Mouse (Mus musculus) kidney, embryonic 14.5 days (tissue): Measurements from ENCODE around the gene Ush2a. TPM values are rescaled to one million over a fixed set of nuclear protein-coding genes. Genes with fewer than 3 reads are reported as not detected.

Source experiments
- ATAC-seq: fragments of 200-750 bp; cut with Nextera tagmentation; 2 replicates; pipeline ENCODE4 v1.8.0; 2017; ENCODE audit warnings: moderate number of reproducible peaks, mild to moderate bottlenecking, moderate TSS enrichment, moderate library complexity; ENCODE audit not compliant: low FRiP score, low TSS enrichment
- H3K27ac ChIP-seq: fragments of 300-500 bp; sonication (generic); 2 replicates; pipeline ENCODE4 v1.5.1; 2014; ENCODE audit warnings: low read depth, mild to moderate bottlenecking, low read length, moderate library complexity, mixed read lengths
- H3K27me3 ChIP-seq: fragments of 300-500 bp; sonication (generic); 2 replicates; pipeline ENCODE4 v1.6.1; 2014; ENCODE audit warnings: mild to moderate bottlenecking, low read length; ENCODE audit not compliant: control insufficient read depth, insufficient read depth
- H3K36me3 ChIP-seq: fragments of 300-500 bp; sonication (generic); 2 replicates; pipeline ENCODE4 v1.6.1; 2014; ENCODE audit warnings: low read length, mixed read lengths; ENCODE audit not compliant: control insufficient read depth, insufficient read depth
- H3K4me1 ChIP-seq: fragments of 300-500 bp; sonication (generic); 2 replicates; pipeline ENCODE4 v1.6.1; 2014; ENCODE audit warnings: low read length, mixed read lengths; ENCODE audit not compliant: control insufficient read depth, insufficient read depth
- H3K4me2 ChIP-seq: fragments of 300-500 bp; sonication (generic); replicated peaks from 2 replicates; pipeline ENCODE4 v1.6.1; 2014; ENCODE audit warnings: low read depth, mild to moderate bottlenecking, low read length
- H3K4me3 ChIP-seq: fragments of 300-500 bp; sonication (generic); 2 replicates; pipeline ENCODE4 v1.5.1; 2014; ENCODE audit warnings: mild to moderate bottlenecking, low read length
- H3K9ac ChIP-seq: fragments of 300-500 bp; sonication (generic); 2 replicates; pipeline ENCODE4 v1.6.1; 2014; ENCODE audit warnings: low read depth, mild to moderate bottlenecking, low read length, moderate library complexity
- H3K9me3 ChIP-seq: fragments of 300-500 bp; sonication (generic); 2 replicates; pipeline ENCODE4 v1.6.1; 2016; ENCODE audit warnings: low read length; ENCODE audit not compliant: control insufficient read depth
- WGBS: fragments of 180-500 bp; shearing (Covaris S2); extraction: QIAGEN DNeasy Blood & Tissue Kit; methylation state at CpG from one replicate; pipeline ENCODE4 v1.1.7; 2014; 5-methylcytosine and 5-hydroxymethylcytosine counted together
- polyA plus RNA-seq: library from polyadenylated mRNA; unstranded; fragments of >200 nt; fragmentation: Nextera tagmentation; extraction: Ambion mirVana; gene quantifications from 2 replicates; pipeline ENCODE4 v1.2.1, GENCODE M21; 2014

Ush2a gene
- polyA plus RNA-seq, 1 experiment from 2014 or later: 0.23 TPM

DNA sequence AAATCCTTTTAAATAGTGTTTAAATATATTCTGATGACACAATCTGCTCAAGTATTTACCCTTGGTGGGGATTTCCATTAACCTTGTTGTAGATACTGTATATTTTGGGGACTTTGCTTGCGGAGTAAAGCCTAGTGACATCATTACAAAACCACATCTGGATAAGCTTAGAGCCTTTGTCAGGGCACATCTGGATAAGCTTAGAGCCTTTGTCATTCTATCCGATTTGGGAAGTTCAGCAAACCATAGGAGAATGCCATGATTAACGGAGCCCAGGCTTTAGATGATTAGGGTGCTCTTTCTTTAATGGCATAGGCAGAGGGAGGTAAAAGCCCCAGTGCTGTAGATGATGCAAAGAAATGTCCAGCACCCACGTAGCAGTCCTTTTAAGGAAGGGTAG lies 333.4 kb downstream of the Ush2a start:
- no peak for ATAC-seq
- H3K27ac ChIP-seq: no peak overlapping the region
- no peak overlapping the region for H3K4me2 ChIP-seq
- no peaks in the 10 kb centered on the region for H3K27me3 ChIP-seq
- no peaks in the 10 kb centered on the region for H3K36me3 ChIP-seq
- no peaks in the 10 kb centered on the region for H3K9me3 ChIP-seq
- H3K4me1 ChIP-seq: no peaks in the 10 kb centered on the region
- H3K4me3 ChIP-seq: no peak overlapping the region
- whole genome bisulfite sequencing: 76% methylated on average over 4 of the region's 4 CpGs
- no peak overlapping the region for H3K9ac ChIP-seq

DNA sequence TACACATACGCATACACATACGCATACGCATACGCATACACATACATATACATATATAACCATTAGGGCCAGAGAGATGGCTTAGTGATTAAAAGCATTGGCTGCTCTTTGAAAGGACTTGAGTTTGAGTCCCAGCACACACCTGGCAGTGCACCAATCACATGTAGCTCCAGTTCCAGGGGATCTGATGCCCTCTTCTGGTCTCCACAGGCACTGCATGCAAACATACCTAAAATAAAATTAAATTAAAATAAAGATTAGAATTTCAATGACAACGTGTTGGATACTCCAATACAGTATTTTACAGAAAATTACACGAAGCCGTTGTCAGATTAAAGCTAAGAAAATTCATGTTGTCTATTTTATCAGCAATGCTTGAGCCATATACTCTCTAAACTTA lies 336.2 kb downstream of the Ush2a start:
- 92% methylated on average over 7 of the region's 7 CpGs for WGBS
- no peaks in the 10 kb centered on the region for H3K27me3 ChIP-seq
- no peak overlapping the region for H3K9ac ChIP-seq
- ATAC-seq: no peak
- no peaks in the 10 kb centered on the region for H3K36me3 ChIP-seq
- no peaks in the 10 kb centered on the region for H3K9me3 ChIP-seq
- H3K4me1 ChIP-seq: no peaks in the 10 kb centered on the region
- no peak overlapping the region for H3K4me2 ChIP-seq
- H3K4me3 ChIP-seq: no peak overlapping the region
- no peak overlapping the region for H3K27ac ChIP-seq

DNA sequence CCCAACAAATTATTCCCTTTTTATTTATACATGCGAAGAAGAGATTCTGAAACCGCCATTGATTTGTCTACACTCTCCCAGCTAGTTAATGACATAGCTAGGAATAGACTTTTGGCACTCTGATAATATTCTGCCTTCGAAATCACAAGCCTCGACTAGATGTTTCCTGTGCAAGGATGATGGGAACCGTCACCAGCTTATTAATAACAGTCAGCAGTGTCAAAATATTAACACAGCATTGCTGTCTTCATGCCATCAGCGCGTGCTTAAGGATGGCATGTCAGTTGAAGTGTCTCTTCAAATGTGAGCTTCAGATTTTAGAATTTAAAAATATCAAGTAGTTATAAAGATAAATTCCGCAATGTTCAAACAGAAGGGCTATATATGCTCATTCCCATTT lies 337.3 kb downstream of the Ush2a start:
- no peak overlapping the region for H3K9ac ChIP-seq
- H3K27ac ChIP-seq: no peak overlapping the region
- 90% methylated on average over 8 of the region's 8 CpGs for WGBS
- ATAC-seq: no peak
- H3K4me3 ChIP-seq: no peak overlapping the region
- H3K9me3 ChIP-seq: no peaks in the 10 kb centered on the region
- no peak overlapping the region for H3K4me2 ChIP-seq
- H3K36me3 ChIP-seq: no peaks in the 10 kb centered on the region
- H3K27me3 ChIP-seq: no peaks in the 10 kb centered on the region
- H3K4me1 ChIP-seq: no peaks in the 10 kb centered on the region

DNA sequence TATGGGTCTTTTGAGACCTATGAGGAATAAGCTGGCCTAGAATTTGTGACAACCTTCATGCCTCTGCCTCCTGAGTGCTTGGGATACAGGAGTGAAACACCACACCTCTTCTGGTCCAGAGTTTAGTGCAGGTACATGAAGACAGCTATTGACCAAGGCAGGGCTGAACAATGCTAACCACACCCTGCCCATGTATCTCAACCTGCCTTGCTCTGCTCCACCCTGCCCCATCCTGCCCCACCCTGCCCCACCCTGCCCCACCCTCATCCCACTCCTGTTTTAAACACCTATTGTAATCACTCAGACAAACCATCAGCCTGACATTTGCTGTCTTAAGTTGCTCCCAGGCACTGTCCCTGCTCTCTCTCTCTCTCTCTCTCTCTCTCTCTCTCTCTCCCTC lies 344.6 kb downstream of the Ush2a start:
- Histone ChIP-seq H3K9me3 (no peaks in the 10 kb centered on the region), H3K4me3 (no peak overlapping the region), H3K4me1 (no peaks in the 10 kb centered on the region), H3K36me3 (no peaks in the 10 kb centered on the region), H3K4me2 (no peak overlapping the region), H3K9ac (no peak overlapping the region), H3K27ac (no peak overlapping the region), H3K27me3 (no peaks in the 10 kb centered on the region)
- ATAC-seq: no peak

DNA sequence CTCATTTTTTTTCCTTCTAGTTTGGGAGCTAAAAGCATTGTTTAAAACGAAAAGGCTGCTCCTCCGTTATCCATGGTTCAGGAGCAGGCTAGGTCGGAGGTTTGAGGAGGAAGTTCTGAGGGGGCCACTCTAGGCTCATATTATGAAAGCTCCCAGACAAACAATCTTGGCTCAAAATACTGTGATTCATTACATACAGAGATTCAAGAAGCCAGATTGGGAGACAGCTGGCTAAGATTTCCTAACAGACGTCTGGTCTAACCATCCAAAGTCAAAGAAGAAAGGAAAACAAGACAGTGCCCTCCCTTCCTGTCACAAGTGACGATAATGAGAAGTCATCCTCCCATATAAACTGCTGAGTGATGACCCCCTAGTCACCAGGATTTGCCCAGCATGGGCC lies 354.7 kb downstream of the Ush2a start:
- H3K9me3 ChIP-seq: no peaks in the 10 kb centered on the region
- H3K27ac ChIP-seq: no peak overlapping the region
- no peak overlapping the region for H3K4me2 ChIP-seq
- H3K4me1 ChIP-seq: no peaks in the 10 kb centered on the region
- no peaks in the 10 kb centered on the region for H3K27me3 ChIP-seq
- 45% methylated on average over 5 of the region's 5 CpGs for WGBS
- ATAC-seq: no peak
- no peak overlapping the region for H3K4me3 ChIP-seq
- no peaks in the 10 kb centered on the region for H3K36me3 ChIP-seq
- H3K9ac ChIP-seq: no peak overlapping the region

DNA sequence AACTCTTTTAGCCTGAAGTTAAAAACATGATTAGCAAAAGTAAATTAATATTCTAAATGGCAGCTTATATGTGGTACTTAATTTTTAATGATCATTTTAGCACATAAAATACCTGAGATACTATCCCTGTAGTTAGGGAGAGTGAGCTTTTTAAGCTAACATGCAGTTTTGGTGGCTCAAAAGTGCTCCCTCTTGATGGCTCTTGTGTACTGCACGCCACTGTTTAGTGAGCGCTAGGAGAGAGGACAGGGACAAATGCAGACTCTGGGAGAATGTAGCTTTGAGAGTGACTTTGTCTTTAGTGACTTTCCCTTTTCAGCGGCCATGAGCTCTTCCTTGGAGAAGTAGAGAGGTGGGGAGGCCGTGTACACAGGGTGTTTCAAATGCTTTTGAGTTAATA lies 371.9 kb downstream of the Ush2a start:
- H3K4me2 ChIP-seq: no peak overlapping the region
- ATAC-seq: no peak
- 56% methylated on average over 4 of the region's 4 CpGs for whole genome bisulfite sequencing
- H3K9ac ChIP-seq: no peak overlapping the region
- no peak overlapping the region for H3K27ac ChIP-seq
- H3K4me1 ChIP-seq: no peaks in the 10 kb centered on the region
- no peaks in the 10 kb centered on the region for H3K27me3 ChIP-seq
- no peaks in the 10 kb centered on the region for H3K36me3 ChIP-seq
- H3K9me3 ChIP-seq: no peaks in the 10 kb centered on the region
- H3K4me3 ChIP-seq: no peak overlapping the region

DNA sequence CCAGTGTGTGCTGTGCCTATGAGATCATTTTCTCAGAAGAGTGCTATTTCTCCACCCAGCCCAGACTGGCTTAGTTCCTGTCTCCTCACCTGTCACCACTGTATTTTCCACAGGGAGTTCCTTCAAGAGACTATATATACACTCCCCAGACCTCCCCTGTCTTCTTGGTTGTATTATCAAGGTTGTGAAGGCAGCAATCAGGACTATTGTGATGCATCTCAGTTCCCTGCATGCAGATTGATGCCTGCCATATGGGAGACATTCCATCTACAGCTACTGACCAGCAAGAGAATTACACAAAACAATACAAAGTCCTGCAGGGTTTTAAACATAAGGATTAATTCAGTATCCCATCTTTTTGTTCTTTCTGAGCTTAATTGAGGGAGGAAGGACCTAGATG lies 377.8 kb downstream of the Ush2a start:
- Histone ChIP-seq H3K27ac (no peak overlapping the region), H3K4me1 (no peaks in the 10 kb centered on the region), H3K36me3 (no peaks in the 10 kb centered on the region), H3K4me3 (no peak overlapping the region), H3K27me3 (no peaks in the 10 kb centered on the region), H3K4me2 (no peak overlapping the region), H3K9ac (no peak overlapping the region), H3K9me3 (no peaks in the 10 kb centered on the region)
- ATAC-seq: no peak

DNA sequence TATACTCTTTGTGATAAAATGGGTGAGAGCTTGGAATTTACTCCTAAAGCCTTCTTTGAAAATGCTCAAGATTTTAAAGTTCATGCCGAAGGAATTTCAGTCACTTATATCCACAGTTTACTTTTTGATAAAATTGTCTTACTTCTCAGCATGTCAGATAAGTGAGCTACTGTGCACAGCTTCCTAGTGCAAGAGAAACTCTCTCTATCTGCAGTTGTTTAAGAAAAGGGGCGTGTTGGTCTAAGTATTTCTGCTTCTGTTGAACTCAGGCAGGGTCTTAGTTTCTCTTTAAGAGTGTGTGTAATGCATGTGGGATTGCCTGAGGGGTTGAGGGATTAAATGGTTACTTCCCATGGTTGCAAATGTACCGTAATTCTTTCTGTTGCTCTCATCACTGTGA lies 381.3 kb downstream of the Ush2a start:
- WGBS: 87% methylated on average over 3 of the region's 3 CpGs
- Histone ChIP-seq H3K27ac (no peak overlapping the region), H3K4me1 (no peaks in the 10 kb centered on the region), H3K4me3 (no peak overlapping the region), H3K36me3 (no peaks in the 10 kb centered on the region), H3K4me2 (no peak overlapping the region), H3K9me3 (no peaks in the 10 kb centered on the region), H3K9ac (no peak overlapping the region), H3K27me3 (no peaks in the 10 kb centered on the region)
- ATAC-seq: no peak

DNA sequence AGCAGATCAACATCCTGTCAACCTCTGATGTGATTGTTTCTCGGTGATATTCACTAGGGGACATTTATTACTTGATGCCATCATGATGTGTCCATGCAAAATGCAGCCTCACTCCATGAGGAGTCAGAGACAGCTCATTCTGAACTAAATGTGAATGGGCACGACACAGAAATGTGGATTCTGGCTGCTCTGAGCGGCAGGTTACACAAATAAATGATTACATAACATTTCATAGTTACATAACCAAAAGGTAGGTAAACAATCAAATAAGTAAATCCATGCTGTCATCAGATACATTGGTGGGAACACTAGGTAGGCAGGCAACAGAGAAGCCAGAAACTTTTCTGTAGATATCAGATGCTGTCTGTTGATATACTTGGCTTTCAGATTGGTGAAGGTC lies 391.2 kb downstream of the Ush2a start:
- H3K4me1 ChIP-seq: no peaks in the 10 kb centered on the region
- no peak overlapping the region for H3K4me3 ChIP-seq
- H3K9ac ChIP-seq: no peak overlapping the region
- H3K9me3 ChIP-seq: no peaks in the 10 kb centered on the region
- H3K4me2 ChIP-seq: no peak overlapping the region
- no peaks in the 10 kb centered on the region for H3K27me3 ChIP-seq
- WGBS: 91% methylated on average over 3 of the region's 3 CpGs
- no peak overlapping the region for H3K27ac ChIP-seq
- no peaks in the 10 kb centered on the region for H3K36me3 ChIP-seq
- ATAC-seq: no peak

DNA sequence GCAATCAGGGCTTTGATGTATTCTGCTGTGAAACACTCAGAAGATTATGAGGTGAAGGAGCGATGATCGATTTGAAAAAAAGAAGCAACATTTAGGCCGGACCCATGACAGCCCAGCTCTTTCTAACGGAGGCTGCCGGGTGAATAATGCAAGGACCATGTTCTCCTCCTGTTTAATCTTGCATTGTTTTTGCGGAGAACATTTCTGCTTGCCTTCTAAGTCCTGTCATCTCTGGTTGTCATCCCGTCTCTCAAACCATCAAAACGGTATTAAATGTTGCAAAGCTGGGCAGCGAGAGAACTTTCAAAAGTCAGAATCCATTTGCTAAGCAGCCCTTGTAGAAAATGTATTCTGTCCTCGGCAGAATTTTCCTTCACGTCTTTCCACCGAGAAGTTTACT lies 394.3 kb downstream of the Ush2a start:
- Histone ChIP-seq H3K4me3 (no peak overlapping the region), H3K27ac (no peak overlapping the region), H3K9ac (no peak overlapping the region), H3K36me3 (no peaks in the 10 kb centered on the region), H3K4me2 (no peak overlapping the region), H3K27me3 (no peaks in the 10 kb centered on the region), H3K4me1 (no peaks in the 10 kb centered on the region), H3K9me3 (no peaks in the 10 kb centered on the region)
- 90% methylated on average over 12 of the region's 12 CpGs for WGBS
- no peak for ATAC-seq
